Mouse (Mus musculus) right cerebral cortex, adult 2 months (tissue): ENCODE results near the gene Gnb1.

Source experiments
- DNase-seq, 2 experiments: peaks; one replicate each; pipeline ENCODE4 v3.0.0; 2021 to 2022; ENCODE audit warnings: low spot score in 2 of 2

Gnb1 gene

GRCm38 (mm10) chr4:155482733-155483540 lies 8.2 kb upstream of the Gnb1 start:
- no peak for DNase-seq

DNA sequence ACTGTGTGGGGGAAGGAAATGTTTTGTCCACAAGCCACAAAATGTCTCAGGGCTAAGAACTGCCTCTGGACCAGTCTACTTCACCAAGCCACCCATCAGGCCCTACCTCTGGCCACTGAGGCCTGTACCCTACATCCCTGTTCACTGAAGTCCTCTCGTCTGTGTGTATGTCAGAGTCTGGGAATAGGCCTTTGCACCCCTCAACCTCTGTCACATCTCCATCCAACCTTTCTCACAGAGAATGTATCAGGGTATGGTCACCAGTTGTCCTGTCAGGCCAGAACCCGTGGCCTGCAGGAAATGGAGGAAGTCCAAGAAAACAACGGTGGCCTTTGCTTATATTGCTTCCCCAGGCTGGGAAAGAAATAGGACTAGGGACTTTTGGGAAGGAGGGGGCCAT lies 5.6 kb upstream of the Gnb1 start:
- no peak for DNase-seq

GRCm38 (mm10) chr4:155487746-155488145 lies 3.4 kb upstream of the Gnb1 start:
- no peak for DNase-seq

GRCm38 (mm10) chr4:155488232-155489025 lies 2.7 kb upstream of the Gnb1 start:
- DNase-seq = no peak

GRCm38 (mm10) chr4:155489101-155489970 lies 1.8 kb upstream of the Gnb1 start:
- no peak for DNase-seq

DNA sequence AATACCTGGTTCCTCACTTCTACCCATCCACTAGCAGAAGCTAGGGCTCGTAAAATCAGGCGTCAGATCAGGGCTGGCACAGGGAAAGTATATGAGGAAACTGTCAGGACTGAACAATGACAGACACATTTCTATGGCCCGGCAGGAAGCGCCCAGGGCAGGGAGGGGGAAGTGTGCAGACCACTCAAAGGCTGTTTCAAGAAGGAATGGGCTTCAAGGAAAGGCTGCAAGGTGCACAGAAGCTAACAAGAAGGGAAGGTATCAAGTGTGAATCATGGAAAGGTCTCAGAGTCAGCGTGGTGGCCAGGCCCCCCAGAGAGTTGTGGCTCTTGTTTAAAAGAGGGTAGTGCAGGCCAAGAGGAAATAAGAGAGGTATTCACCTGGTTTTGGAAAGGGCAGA lies 705 bp upstream of the Gnb1 start:
- DNase-seq = no peak

GRCm38 (mm10) chr4:155491529-155492130 lies 469 bp downstream of the Gnb1 start:
- no peak for DNase-seq

DNA sequence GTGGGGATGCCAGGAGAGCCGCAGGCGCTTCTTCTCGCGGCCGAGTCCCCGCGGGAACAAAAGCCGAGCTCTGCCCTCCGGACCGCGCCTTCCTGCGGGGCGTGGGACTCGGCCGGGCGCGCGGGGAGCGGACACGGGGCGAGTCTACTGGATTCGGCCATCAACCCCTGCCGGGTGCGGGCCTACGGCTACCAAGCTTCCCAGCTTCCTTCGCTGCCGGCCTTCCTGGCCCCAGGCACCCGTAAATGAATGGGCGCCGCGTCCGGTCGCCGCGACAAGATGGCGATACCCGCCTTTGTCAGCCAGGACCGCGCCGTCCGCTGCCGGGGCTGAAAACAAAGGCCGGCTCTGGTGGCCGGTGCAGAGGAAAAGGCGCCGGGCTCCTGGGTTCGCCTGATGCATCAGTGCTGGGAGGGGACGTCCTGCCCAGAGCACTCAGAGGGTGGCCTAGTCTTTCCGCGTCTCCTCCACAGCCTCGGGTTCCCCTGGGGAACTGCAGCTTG lies 1.0 kb downstream of the Gnb1 start:
- peak; percentile 44 to 55 for DNase-seq

- DNase-seq = no peak
These were observed 3.7 kb downstream of the Gnb1 start for GRCm38 (mm10) chr4:155494891-155495290.

DNA sequence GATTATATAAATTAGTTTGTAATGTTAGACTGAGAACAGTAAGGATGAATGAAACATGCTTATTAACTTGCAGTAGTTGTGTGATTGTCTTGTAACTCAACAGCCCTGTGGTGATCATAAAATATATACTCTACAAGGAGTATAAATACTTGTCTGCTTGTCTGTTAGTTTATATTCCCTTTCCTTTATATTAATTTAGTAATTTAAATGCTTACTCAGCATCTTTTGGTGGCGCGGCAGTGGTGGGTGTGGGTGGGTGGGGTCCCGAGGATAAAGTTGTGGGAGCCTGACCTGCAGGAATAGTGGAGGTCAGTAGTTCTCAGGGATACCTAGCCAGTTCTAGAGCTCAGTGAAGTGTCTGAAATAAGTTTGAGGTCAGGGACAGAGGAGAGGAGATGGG lies 6.8 kb downstream of the Gnb1 start:
- no peak for DNase-seq

GRCm38 (mm10) chr4:155501126-155501525 lies 10.0 kb downstream of the Gnb1 start:
- DNase-seq = no peak

DNA sequence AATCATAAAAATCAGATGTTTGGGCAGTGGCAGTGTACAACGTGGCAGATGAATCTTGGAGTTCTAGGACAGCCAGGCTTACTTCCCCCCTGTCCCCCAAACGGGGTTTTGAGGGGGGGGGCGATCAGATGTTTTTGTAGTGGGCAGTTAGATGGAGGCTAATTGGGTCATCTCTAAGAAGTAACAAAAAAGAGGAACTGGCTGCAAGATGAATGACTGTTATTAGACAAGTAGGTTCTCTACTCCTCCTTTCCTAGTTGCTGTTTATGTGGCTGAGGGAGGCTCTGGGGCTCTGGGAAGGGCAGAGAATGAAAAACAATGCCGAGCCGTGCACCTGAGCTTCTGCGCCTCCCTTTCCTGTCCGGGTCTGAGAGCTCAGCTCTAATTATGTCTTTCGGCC lies 13.9 kb downstream of the Gnb1 start:
- DNase-seq = no peak

DNA sequence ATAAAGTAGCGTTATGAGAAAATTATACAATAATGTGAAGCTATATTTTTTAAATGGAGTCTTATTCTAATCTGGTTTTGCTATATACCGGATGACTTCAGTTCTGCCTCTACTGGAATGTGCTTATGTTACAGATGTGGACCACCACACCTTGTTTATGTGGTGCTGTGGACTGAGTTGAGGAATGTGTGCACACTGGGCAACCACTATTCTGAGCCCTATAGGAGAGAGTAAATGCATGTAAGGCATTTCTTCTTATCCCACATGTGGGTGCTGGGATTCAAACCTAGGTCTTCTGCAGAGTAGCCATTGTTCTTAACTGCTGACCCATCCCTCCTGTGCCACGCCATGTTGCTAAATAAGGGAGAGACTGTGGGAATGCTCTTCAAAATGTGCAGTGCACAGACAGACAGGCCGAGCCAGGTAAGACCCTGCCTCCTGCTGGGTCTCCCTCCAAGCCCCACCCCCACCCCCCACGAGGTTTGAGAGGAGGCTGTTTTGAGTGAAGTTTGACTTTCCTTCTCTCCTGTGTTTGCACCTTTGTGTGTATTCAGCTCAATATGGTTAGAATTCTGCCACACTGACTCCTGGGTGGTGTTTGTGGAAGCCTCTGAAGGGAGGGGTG lies 14.6 kb downstream of the Gnb1 start:
- DNase-seq = no peak

GRCm38 (mm10) chr4:155508614-155509013 lies 17.5 kb downstream of the Gnb1 start:
- DNase-seq = no peak

- DNase-seq = no peak
These were observed 19.8 kb downstream of the Gnb1 start for GRCm38 (mm10) chr4:155510981-155511380.

- DNase-seq = no peak
These were observed 23.6 kb downstream of the Gnb1 start for GRCm38 (mm10) chr4:155514810-155515209.

DNA sequence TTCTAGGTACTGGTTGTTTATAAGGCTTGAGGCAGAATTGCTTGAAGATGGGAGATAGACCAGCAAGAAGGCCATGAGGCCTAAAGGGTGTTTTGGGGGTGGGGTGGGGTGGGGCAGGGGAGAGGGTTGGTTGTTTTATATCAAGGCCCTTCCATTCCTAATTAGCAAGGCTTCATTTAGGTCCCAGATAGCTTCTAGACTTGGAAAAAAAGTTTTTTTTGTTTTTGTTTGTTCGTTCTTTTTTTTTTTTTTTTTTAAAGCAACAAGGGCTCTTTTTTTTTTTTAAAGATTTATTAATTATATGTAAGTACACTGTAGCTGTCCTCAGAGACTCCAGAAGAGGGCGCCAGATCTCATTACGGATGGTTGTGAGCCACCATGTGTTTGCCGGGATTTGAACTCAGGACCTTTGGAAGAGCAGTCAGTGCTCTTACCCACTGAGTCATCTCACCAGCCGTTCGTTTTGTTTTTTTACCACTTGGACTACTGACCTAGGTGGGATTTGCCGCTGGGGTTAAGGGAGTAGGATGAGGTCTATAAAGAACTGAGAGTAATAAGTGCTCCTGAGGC lies 26.9 kb downstream of the Gnb1 start:
- DNase-seq = no peak

GRCm38 (mm10) chr4:155522327-155522726 lies 31.2 kb downstream of the Gnb1 start:
- no peak for DNase-seq

GRCm38 (mm10) chr4:155525751-155526150 lies 34.6 kb downstream of the Gnb1 start:
- no peak for DNase-seq

GRCm38 (mm10) chr4:155529294-155529693 lies 38.1 kb downstream of the Gnb1 start:
- DNase-seq = no peak

GRCm38 (mm10) chr4:155549993-155550392 lies 58.8 kb downstream of the Gnb1 start:
- DNase-seq = no peak
